In the genomic region with DNA sequence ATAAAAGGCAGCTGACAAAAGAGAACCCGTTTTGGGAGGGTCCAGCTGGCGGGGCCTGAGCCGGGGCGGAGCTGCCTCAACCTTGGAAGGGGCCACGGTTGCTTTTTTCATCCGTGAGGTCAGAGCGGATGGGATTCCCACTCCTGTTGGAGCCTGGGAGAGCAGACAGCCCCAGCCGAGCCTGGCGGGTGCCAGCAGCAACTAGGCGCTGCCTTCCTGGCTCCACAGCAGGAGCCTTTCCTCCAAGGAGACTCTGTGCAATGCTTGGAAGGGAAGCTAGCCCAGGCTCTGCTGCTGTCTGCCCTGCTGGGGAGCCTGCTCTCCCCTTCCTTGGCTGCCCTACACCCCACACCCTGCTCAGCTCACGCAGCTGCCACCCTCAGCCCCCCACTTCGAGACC, we compare ENCODE assay signal across 8 mouse cellular contexts.
A peak's percentile ranks its signal among the peaks of the same experiment; 100 is the strongest.
DNase-seq lines count a peak whose midpoint lies in the region; ATAC-seq lines count a peak whose summit lies in the region.

No protein-coding gene starts in this region.

- H3K27ac ChIP-seq in heart, embryonic 12.5 days (ENCODE audit: poor library complexity, severe bottlenecking) = no peak overlapping the region
- H3K27ac ChIP-seq in midbrain, embryonic 14.5 days (replicated peaks; ENCODE audit: low read depth, low read length) = no peak overlapping the region
- peak overlapping the region; percentile 60; the same call in 1 of the 2 replicates for H3K27ac ChIP-seq in stomach, embryonic 16.5 days (ENCODE audit: low read length)

- H3K4me3 ChIP-seq in heart, embryonic 12.5 days = 0 out of 2 replicates have a peak overlapping the region, but pooled peaks have one; percentile 2
- H3K4me3 ChIP-seq in midbrain, embryonic 14.5 days (replicated peaks; ENCODE audit: low read depth, low read length) = no peak overlapping the region
- H3K4me3 ChIP-seq in stomach, embryonic 16.5 days (replicated peaks; ENCODE audit: low read length) = peak overlapping the region; percentile 3

- 0 out of 2 replicates have a peak, but pooled peaks have one; percentile 11 for ATAC-seq in heart, embryonic 12.5 days (ENCODE audit: insufficient number of reproducible peaks, low FRiP score)
- ATAC-seq in midbrain, embryonic 14.5 days (ENCODE audit: low FRiP score, low TSS enrichment) = no peak; the same call in 1 of the 2 replicates
- ATAC-seq in stomach, embryonic 16.5 days (ENCODE audit: insufficient read depth, low FRiP score) = peak; percentile 58; the same call in 1 of the 2 replicates
- ATAC-seq in granulocyte monocyte progenitor cell, adult 5-6 weeks (replicated peaks; ENCODE audit: poor library complexity, severe bottlenecking) = no peak

- H3K27me3 ChIP-seq in heart, embryonic 12.5 days (replicated peaks) = peaks cover 4% of the 10 kb centered on the region; the same call in 1 of the 2 replicates
- no peaks in the 10 kb centered on the region for H3K27me3 ChIP-seq in midbrain, embryonic 14.5 days (ENCODE audit: control insufficient read depth, insufficient read depth, low read length)
- H3K27me3 ChIP-seq in stomach, embryonic 16.5 days (ENCODE audit: control insufficient read depth, insufficient read depth, low read length) = no peaks in the 10 kb centered on the region

- H3K9me3 ChIP-seq in heart, embryonic 12.5 days (replicated peaks) = no peaks in the 10 kb centered on the region
- no peaks in the 10 kb centered on the region for H3K9me3 ChIP-seq in midbrain, embryonic 14.5 days (ENCODE audit: control insufficient read depth, low read length)
- H3K9me3 ChIP-seq in stomach, embryonic 16.5 days (replicated peaks; ENCODE audit: control insufficient read depth, low read length) = no peaks in the 10 kb centered on the region

- H3K4me2 ChIP-seq in heart, embryonic 12.5 days = peak overlapping the region; percentile 61
- H3K4me2 ChIP-seq in midbrain, embryonic 14.5 days (ENCODE audit: low read length) = peak overlapping the region; percentile 40
- peak overlapping the region; percentile 46 for H3K4me2 ChIP-seq in stomach, embryonic 16.5 days (ENCODE audit: low read depth, low read length)

- H3K36me3 ChIP-seq in heart, embryonic 12.5 days = no peaks in the 10 kb centered on the region
- no peaks in the 10 kb centered on the region for H3K36me3 ChIP-seq in midbrain, embryonic 14.5 days (ENCODE audit: control insufficient read depth, insufficient read depth, low read length)
- no peaks in the 10 kb centered on the region for H3K36me3 ChIP-seq in stomach, embryonic 16.5 days (ENCODE audit: control insufficient read depth, insufficient read depth, low read length)

- peaks cover 17% of the 10 kb centered on the region for H3K4me1 ChIP-seq in heart, embryonic 12.5 days (replicated peaks)
- 0 out of 2 replicates have a peak, but pooled peaks cover 5% of the 10 kb centered on the region for H3K4me1 ChIP-seq in midbrain, embryonic 14.5 days (ENCODE audit: control insufficient read depth, insufficient read depth, low read length)
- peaks cover 11% of the 10 kb centered on the region for H3K4me1 ChIP-seq in stomach, embryonic 16.5 days (ENCODE audit: control insufficient read depth, insufficient read depth, low read length)

- 16% methylated on average over 12 of the region's 12 CpGs for WGBS in heart, embryonic 12.5 days
- 11% methylated on average over 12 of the region's 12 CpGs for WGBS in midbrain, embryonic 14.5 days
- WGBS in stomach, embryonic 16.5 days = 16% methylated on average over 12 of the region's 12 CpGs

- peak; percentile 4 to 6 for DNase-seq in lung, adult 18-20 months
- DNase-seq in lung, postnatal 25 days (ENCODE audit: low spot score) = no peak
- peak; percentile 73 for DNase-seq in fibroblast of lung, adult 2 months (ENCODE audit: low read depth)
- DNase-seq in layer of hippocampus, postnatal 10 days (ENCODE audit: low spot score in 2 of 2) = peak; percentile 42 to 53
- peak; percentile 56 for DNase-seq in midbrain, embryonic 14.5 days

- peak overlapping the region; percentile 56; the same call in 1 of the 2 replicates for H3K9ac ChIP-seq in heart, embryonic 12.5 days
- H3K9ac ChIP-seq in midbrain, embryonic 14.5 days (replicated peaks; ENCODE audit: low read length) = no peak overlapping the region; the same call in 1 of the 2 replicates
- peak overlapping the region; percentile 54 for H3K9ac ChIP-seq in stomach, embryonic 16.5 days (ENCODE audit: low read length)

Comparison
In these comparisons a context has a peak if more than half of its experiments do, and no peak if none do; other contexts are left out.
1. ATAC-seq: peak in heart, embryonic 12.5 days (single experiment) and stomach, embryonic 16.5 days (single experiment); none in midbrain, embryonic 14.5 days (single experiment) and granulocyte monocyte progenitor cell, adult 5-6 weeks (single experiment).
2. Peak in every context shown above with its lines, with median percentiles within 50 percentile points of each other: H3K4me2 ChIP-seq.